10 mouse cellular contexts compared by ENCODE assay signal in the genomic region with DNA sequence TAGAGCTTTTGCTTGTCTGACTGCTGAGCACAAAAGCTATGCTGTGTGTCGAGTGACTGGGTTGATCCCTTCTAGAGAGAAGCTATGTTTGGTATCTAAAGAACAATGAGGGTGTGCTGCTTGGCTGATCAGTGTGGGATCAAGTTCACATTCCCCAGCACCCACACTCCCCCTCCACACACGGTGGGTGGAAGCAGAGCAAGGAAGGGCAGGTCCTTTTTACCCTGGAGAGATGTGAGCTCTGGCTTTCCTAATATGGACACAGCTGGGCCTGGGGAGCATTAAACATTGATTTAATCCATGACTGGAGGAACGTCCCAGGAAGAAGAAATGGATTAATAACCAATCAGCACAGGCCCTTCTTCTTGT.
DNase-seq lines count a peak whose midpoint lies in the region; ATAC-seq lines count a peak whose summit lies in the region.
"Had no signal": no experiment of that assay in that cellular context is flagged by ENCODE, and none has a peak within 500 bp of the region (broad histone marks: within the 10 kb centered on the region; RNA-seq: fewer than 3 reads in every experiment).

No protein-coding gene starts in this region.

- no peaks in the 10 kb centered on the region for H3K36me3 ChIP-seq in heart, embryonic 10.5 days
- H3K36me3 ChIP-seq in hindbrain, embryonic 11.5 days (ENCODE audit: control insufficient read depth, insufficient read depth, low read length), result no peaks in the 10 kb centered on the region
- H3K36me3 ChIP-seq in limb, embryonic 13.5 days, result 0 out of 2 replicates have a peak, but pooled peaks cover 4% of the 10 kb centered on the region

- H3K27ac ChIP-seq in heart, embryonic 10.5 days, result peak overlapping the region; percentile 80
- H3K27ac ChIP-seq in hindbrain, embryonic 11.5 days (ENCODE audit: low read depth, low read length), result no peak overlapping the region
- H3K27ac ChIP-seq in limb, embryonic 13.5 days, result peak overlapping the region; percentile 58
- H3K27ac ChIP-seq: layer of hippocampus, adult 2 months had no signal

- H3K4me3 ChIP-seq in heart, embryonic 10.5 days, result no peak overlapping the region
- no peak overlapping the region for H3K4me3 ChIP-seq in hindbrain, embryonic 11.5 days (ENCODE audit: low read depth, low read length)
- H3K4me3 ChIP-seq in limb, embryonic 13.5 days, result no peak overlapping the region
- H3K4me3 ChIP-seq: layer of hippocampus, adult 2 months had no signal

- WGBS in heart, embryonic 10.5 days, result 23% methylated on average over 3 of the region's 3 CpGs
- WGBS in hindbrain, embryonic 11.5 days, result 31% methylated on average over 3 of the region's 3 CpGs
- WGBS in limb, embryonic 13.5 days, result 22% methylated on average over 3 of the region's 3 CpGs

- no peak overlapping the region for H3K4me2 ChIP-seq in hindbrain, embryonic 11.5 days (replicated peaks; ENCODE audit: low read depth, low read length)
- no peak overlapping the region for H3K4me2 ChIP-seq in limb, embryonic 13.5 days (replicated peaks)

- no peak for DNase-seq in heart, embryonic 10.5 days (ENCODE audit: low spot score)
- no peak for DNase-seq in heart, postnatal 4 days
- peak; percentile 96 for DNase-seq in Muller cell, postnatal 12 days (ENCODE audit: inconsistent ontology term)
- no peak for DNase-seq in hindbrain, embryonic 11.5 days (ENCODE audit: low spot score)
- DNase-seq in spleen, adult 18-20 months, result no peak
- DNase-seq in adrenal gland, adult 18-20 months (ENCODE audit: low spot score in 2 of 2), result no peak
- no peak for DNase-seq in urinary bladder, adult 2 months (ENCODE audit: low spot score)

- ATAC-seq in hindbrain, embryonic 11.5 days (ENCODE audit: low FRiP score), result peak; percentile 56; the same call in 1 of the 2 replicates
- ATAC-seq in limb, embryonic 13.5 days (ENCODE audit: low FRiP score, low read depth), result peak; percentile 71

- peaks cover 24% of the 10 kb centered on the region for H3K4me1 ChIP-seq in heart, embryonic 10.5 days
- no peaks in the 10 kb centered on the region for H3K4me1 ChIP-seq in hindbrain, embryonic 11.5 days (replicated peaks; ENCODE audit: control insufficient read depth, insufficient read depth, low read length)
- peaks cover 23% of the 10 kb centered on the region for H3K4me1 ChIP-seq in limb, embryonic 13.5 days
- H3K4me1 ChIP-seq: megakaryocyte, embryonic 14.5 days had no signal

- H3K9ac ChIP-seq in hindbrain, embryonic 11.5 days (ENCODE audit: low read depth, low read length), result no peak overlapping the region
- H3K9ac ChIP-seq in limb, embryonic 13.5 days, result no peak overlapping the region

- no peaks in the 10 kb centered on the region for H3K27me3 ChIP-seq in heart, embryonic 10.5 days (ENCODE audit: insufficient read depth, poor library complexity, severe bottlenecking)
- H3K27me3 ChIP-seq in hindbrain, embryonic 11.5 days (ENCODE audit: control insufficient read depth, insufficient read depth, low read length), result no peaks in the 10 kb centered on the region
- H3K27me3 ChIP-seq in limb, embryonic 13.5 days, result no peaks in the 10 kb centered on the region

- no peaks in the 10 kb centered on the region for H3K9me3 ChIP-seq in heart, embryonic 10.5 days
- no peaks in the 10 kb centered on the region for H3K9me3 ChIP-seq in hindbrain, embryonic 11.5 days (ENCODE audit: control insufficient read depth, low read length)
- no peaks in the 10 kb centered on the region for H3K9me3 ChIP-seq in limb, embryonic 13.5 days
